Mouse (Mus musculus): ENCODE results near the gene Gigyf1.

Gene Gigyf1

GRCm38 (mm10) chr5:137518436-137518835, at the start of gene Gigyf1:
Gene Gigyf1, plus strand, starts transcription at chr5:137518548.
- in situ Hi-C loops (cut with MboI, MseI) = no loop called here

GRCm38 (mm10) chr5:137472252-137472904, 46.0 kb upstream of the Gigyf1 start:
- in situ Hi-C loops (cut with MboI, MseI) = loop anchor here (25.0 kb wide), 1 partner anchor 1635 kb away; no protein-coding TSS in a partner anchor

- in situ Hi-C loops (cut with MboI, MseI) = loop anchor here (25.0 kb wide), 1 partner anchor 1637 kb away; no protein-coding TSS in a partner anchor
These were observed 44.0 kb upstream of the Gigyf1 start for GRCm38 (mm10) chr5:137474351-137474750.

- in situ Hi-C loops (cut with MboI, MseI) = no loop called here
These were observed 41.4 kb upstream of the Gigyf1 start, which contains the start of gene Zan for GRCm38 (mm10) chr5:137476964-137477363. Gene Zan, minus strand, starts transcription at chr5:137477064.

- in situ Hi-C loops (cut with MboI, MseI) = no loop called here
These were observed 37.2 kb upstream of the Gigyf1 start for GRCm38 (mm10) chr5:137481138-137481537.

- in situ Hi-C loops (cut with MboI, MseI) = no loop called here
These were observed 36.5 kb upstream of the Gigyf1 start for GRCm38 (mm10) chr5:137481897-137482296.

- in situ Hi-C loops (cut with MboI, MseI) = no loop called here
These were observed 33.1 kb upstream of the Gigyf1 start for GRCm38 (mm10) chr5:137485071-137485850.

- in situ Hi-C loops (cut with MboI, MseI) = no loop called here
These were observed 32.5 kb upstream of the Gigyf1 start for GRCm38 (mm10) chr5:137485851-137486155.

GRCm38 (mm10) chr5:137487616-137488015, 30.7 kb upstream of the Gigyf1 start:
- in situ Hi-C loops (cut with MboI, MseI) = no loop called here

GRCm38 (mm10) chr5:137491559-137491958, 26.8 kb upstream of the Gigyf1 start:
- in situ Hi-C loops (cut with MboI, MseI) = no loop called here

- in situ Hi-C loops (cut with MboI, MseI) = no loop called here
These were observed 24.5 kb upstream of the Gigyf1 start for GRCm38 (mm10) chr5:137493831-137494230.

GRCm38 (mm10) chr5:137500186-137500585, 18.2 kb upstream of the Gigyf1 start:
- in situ Hi-C loops (cut with MboI, MseI) = no loop called here

GRCm38 (mm10) chr5:137501709-137502666, 16.4 kb upstream of the Gigyf1 start, which contains the start of gene Pop7:
Gene Pop7, minus strand, starts transcription at chr5:137502518.
- in situ Hi-C loops (cut with MboI, MseI) = no loop called here

GRCm38 (mm10) chr5:137502667-137503110, 15.7 kb upstream of the Gigyf1 start:
- in situ Hi-C loops (cut with MboI, MseI) = no loop called here

GRCm38 (mm10) chr5:137504041-137504440, 14.3 kb upstream of the Gigyf1 start:
- in situ Hi-C loops (cut with MboI, MseI) = no loop called here

GRCm38 (mm10) chr5:137510014-137510501, 8.3 kb upstream of the Gigyf1 start:
- in situ Hi-C loops (cut with MboI, MseI) = no loop called here

- in situ Hi-C loops (cut with MboI, MseI) = no loop called here
These were observed 7.6 kb upstream of the Gigyf1 start for GRCm38 (mm10) chr5:137510573-137511390.

GRCm38 (mm10) chr5:137511706-137512105, 6.6 kb upstream of the Gigyf1 start:
- in situ Hi-C loops (cut with MboI, MseI) = no loop called here

GRCm38 (mm10) chr5:137512847-137513794, 5.2 kb upstream of the Gigyf1 start:
- in situ Hi-C loops (cut with MboI, MseI) = no loop called here

Data from T-helper 1 cell (primary cell).